Mouse (Mus musculus): ENCODE results near the gene Jun. TPM values are rescaled to one million over a fixed set of nuclear protein-coding genes. Genes with fewer than 3 reads are reported as not detected.

Jun gene
- total RNA-seq, 1 experiment from 2014 or later, result 133 TPM

GRCm38 (mm10) chr4:95073214-95073750 is 21.3 kb upstream of the Jun start:
- DNase-seq, result no peak

- no peak for DNase-seq
Observed at GRCm38 (mm10) chr4:95070407-95070806, 18.4 kb upstream of the Jun start.

- DNase-seq, result no peak
Observed at GRCm38 (mm10) chr4:95068045-95068948, 16.3 kb upstream of the Jun start.

DNA sequence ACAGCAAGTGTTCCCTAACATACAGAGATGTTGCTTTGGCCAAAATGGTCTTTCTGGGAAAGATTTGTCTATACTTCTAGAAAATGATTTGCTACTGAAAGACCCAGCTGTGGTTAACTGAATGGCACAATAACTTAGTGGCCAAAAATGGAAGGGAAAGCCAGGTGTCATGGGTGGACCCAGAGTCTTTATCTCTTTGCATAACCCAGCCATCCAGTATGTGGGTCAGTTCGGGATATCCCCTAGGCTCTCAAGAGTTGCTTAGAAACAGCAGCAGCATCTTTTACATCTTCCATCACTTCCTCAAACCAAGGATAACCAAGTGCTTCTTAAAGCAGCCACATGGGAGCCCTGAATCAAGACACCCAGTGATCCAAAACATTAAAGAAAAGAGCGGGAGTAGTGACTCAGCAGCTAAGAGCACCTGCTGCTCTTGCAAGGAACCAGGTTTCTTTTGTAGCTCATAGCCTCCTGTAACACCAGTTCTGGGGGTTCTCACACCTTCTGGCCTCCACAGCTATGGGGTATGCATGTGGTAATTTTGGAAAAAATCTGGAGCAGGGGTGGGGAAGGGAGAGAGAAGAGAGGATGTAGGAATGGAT is 11.7 kb upstream of the Jun start:
- DNase-seq, result no peak

- no peak for DNase-seq
Observed at GRCm38 (mm10) chr4:95062873-95063272, 10.9 kb upstream of the Jun start.

GRCm38 (mm10) chr4:95057264-95057663 is 5.2 kb upstream of the Jun start:
- no peak for DNase-seq

DNA sequence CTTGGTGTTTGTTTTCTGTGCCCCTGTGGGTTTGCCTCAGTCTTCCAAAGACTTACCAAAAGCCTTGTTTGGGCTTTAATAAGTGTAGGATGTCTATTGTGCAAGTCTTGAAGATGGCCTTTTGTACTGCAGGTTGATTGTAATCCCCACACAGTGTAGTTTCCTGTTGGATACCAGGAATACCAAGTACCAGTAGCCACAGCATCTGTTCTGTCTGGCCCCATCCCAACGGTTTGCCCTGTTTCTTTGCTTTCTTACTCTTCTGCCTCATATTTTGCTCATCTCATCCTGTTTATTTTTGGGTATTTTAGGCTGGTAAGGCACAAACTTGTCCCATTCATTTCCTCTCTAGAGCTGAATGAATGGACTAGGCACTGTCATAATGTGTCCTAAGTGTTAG is 3.3 kb upstream of the Jun start:
- DNase-seq, result no peak

- DNase-seq, result no peak
Observed at GRCm38 (mm10) chr4:95054336-95054735, 2.3 kb upstream of the Jun start.

DNA sequence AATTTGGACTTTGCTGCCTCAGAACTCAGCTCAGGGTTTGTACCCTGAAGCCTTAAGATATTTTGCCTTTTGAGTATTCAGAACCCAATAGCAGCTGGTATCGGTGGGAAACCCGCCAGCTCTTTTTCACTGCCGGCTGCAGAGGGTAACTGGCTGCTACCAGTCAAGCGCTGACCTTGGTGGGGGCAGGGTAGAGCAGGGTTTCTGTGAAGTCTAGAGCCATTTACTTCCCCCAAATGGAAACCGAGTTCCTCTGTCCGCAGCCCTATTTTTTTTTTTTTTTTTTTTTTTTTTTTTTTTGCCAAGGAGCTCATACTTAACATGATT is 1.7 kb upstream of the Jun start:
- DNase-seq, result peak; percentile 86

GRCm38 (mm10) chr4:95053041-95053790 is 1.2 kb upstream of the Jun start:
- peak; percentile 84 for DNase-seq

DNA sequence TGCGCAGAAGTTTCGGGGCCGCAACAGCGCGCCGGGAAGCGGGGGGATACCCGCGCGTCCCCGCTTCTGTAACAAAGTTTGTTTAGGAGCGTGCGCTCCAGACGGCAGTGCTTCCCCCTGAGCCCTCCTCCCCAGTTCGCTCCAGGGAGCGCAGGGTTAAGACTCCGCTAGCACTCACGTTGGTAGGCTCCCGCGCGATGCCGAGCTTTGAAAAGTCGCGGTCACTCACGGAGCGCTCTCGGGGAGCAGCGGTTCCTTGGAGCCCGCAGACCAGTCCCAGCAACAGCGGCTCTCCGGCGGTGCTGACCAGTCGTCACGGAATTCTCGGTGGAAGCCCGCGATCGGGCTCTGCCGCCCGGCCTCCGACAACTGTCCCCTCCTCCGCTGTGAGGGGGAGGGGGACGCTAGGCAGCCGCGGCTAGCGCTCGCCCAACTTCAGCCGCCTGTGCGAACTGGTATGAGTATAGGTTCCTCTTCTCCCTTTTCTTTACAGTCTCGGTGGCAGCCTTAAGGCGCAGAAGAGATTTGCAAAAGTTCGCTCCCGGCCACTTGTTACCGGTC is 631 bp downstream of the Jun start:
- DNase-seq, result peak; percentile 67

GRCm38 (mm10) chr4:95050518-95051278 is 1.3 kb downstream of the Jun start:
- peak; percentile 74 for DNase-seq

DNA sequence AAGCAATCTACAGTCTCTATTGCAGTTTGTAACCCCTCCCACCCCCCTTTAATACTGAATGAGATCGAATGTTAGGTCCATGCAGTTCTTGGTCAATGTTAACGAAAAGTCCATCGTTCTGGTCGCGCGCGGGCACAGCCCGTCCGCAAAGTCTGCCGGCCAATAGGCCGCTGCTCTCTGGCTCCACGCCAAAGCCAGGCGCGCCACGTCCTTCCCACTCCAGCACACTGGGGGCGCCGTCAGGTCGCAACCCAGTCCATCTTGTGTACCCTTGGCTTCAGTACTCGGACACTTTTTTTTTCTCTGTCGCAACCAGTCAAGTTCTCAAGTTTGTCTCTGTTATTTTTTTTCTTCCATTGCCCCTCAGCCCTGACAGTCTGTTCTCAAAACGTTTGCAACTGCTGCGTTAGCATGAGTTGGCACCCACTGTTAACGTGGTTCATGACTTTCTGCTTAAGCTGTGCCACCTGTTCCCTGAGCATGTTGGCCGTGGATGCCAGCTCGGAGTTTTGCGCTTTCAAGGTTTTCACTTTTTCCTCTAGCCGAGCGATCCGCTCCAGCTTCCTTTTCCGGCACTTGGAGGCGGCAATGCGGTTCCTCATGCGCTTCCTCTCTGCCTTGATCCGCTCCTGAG is 2.0 kb downstream of the Jun start:
- peak; percentile 89 for DNase-seq

GRCm38 (mm10) chr4:95049153-95049552 is 2.9 kb downstream of the Jun start:
- no peak for DNase-seq

- DNase-seq, result no peak
Observed at GRCm38 (mm10) chr4:95048731-95049100, 3.3 kb downstream of the Jun start.

DNA sequence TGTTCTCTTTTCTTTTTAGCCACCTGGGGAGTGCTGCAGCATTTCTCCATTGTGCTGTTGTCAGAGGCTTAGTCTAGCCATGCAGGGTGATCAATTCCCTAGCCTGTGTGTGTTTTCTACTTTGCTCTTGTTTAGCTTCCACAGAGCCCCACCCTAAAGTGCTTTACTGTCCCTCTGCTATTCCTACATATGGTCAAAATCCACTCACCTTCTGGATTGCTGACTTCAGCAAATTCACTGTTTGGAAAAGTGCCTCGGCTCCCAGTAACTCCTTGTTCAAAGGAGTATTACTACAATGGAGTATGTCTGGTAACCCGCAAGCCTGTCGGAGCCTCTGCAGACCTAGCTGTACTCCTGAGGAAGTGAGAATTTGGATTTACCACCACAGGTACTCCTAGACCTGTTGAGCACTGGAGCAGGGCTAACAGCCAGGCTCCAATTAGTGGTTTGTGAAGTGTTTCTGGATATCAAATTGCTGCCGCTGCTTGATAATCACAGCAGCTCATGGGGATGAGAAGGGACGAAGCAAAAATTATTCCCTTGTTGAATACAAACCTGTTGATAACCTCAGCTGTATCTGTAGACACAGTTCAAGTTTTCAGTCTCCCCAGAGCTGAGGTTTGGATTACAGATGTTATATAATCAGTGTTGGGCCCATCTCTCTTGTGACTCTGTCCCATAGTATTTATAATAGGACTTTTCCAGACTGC is 3.8 kb downstream of the Jun start:
- DNase-seq, result peak; percentile 4

DNA sequence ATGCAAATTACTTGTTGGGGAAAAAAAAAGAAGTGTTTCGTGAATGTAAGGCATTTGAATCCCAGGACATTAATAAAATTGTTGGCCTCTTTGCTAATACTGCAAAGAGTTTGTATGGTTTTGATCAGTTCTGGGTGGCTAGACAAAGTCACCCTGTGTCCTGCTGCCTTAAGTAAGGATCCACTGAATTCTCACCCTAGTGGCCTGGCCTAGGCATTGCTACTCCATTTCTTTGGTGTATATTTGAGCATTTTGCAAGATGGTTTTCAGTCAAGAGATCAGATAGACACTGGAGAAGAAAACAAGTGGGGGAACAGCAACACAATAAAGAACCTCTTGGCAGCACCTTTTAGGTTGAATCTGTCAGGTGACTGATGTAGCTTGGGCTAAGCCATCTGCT is 6.9 kb downstream of the Jun start:
- DNase-seq, result no peak

GRCm38 (mm10) chr4:95044721-95045120 is 7.3 kb downstream of the Jun start:
- DNase-seq, result no peak

DNA sequence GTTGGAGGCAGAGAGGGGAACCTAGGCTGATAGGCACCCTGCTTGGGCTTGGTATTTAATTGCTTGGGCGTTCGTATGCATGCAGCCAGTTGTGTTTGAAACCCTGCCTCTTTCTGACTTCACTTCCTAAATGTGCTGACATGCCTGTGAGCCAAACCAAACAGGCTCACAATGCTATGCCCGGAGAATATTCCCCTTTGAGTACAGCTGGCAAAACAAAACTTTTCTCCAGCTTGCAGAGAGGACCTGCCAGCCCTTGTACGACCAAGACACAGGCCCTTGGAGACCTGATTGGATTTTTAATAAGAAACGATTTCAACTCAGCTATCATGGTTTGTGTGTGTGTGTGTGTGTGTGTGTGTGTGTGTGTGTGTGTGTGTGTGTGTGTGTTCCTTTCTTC is 14.0 kb downstream of the Jun start:
- no peak for DNase-seq

- DNase-seq, result no peak
Observed at GRCm38 (mm10) chr4:95031158-95031557, 20.9 kb downstream of the Jun start.

All from adrenal gland, postnatal 25 days (tissue).